Mouse (Mus musculus) midbrain, embryonic 16.5 days (tissue): ENCODE results near the gene Gal3st4. TPM values are rescaled to one million over a fixed set of nuclear protein-coding genes. Genes with fewer than 3 reads are reported as not detected.

Experiments
- ATAC-seq: fragments of 200-750 bp; cut with Nextera tagmentation; 2 replicates; pipeline ENCODE4 v1.8.0; 2017; ENCODE audit warnings: moderate TSS enrichment
- H3K27ac ChIP-seq: fragments of 300-500 bp; sonication (generic); 2 replicates; pipeline ENCODE4 v1.5.1; 2014; ENCODE audit warnings: mild to moderate bottlenecking, low read length, mixed read lengths
- H3K27me3 ChIP-seq: fragments of 300-500 bp; sonication (generic); 2 replicates; pipeline ENCODE4 v1.6.1; 2014; ENCODE audit warnings: low read depth, low read length, mixed read lengths; ENCODE audit not compliant: control insufficient read depth, insufficient read depth
- H3K36me3 ChIP-seq: fragments of 300-500 bp; sonication (generic); 2 replicates; pipeline ENCODE4 v1.6.1; 2014; ENCODE audit warnings: mild to moderate bottlenecking, low read length, moderate library complexity, mixed read lengths; ENCODE audit not compliant: control insufficient read depth, insufficient read depth
- H3K4me1 ChIP-seq: fragments of 300-500 bp; sonication (generic); 2 replicates; pipeline ENCODE4 v1.6.1; 2014; ENCODE audit warnings: mild to moderate bottlenecking, low read length, mixed read lengths; ENCODE audit not compliant: control insufficient read depth, insufficient read depth
- H3K4me2 ChIP-seq: fragments of 300-500 bp; sonication (generic); 2 replicates; pipeline ENCODE4 v1.6.1; 2014; ENCODE audit warnings: mild to moderate bottlenecking, low read length, mixed read lengths
- H3K4me3 ChIP-seq: fragments of 300-500 bp; sonication (generic); 2 replicates; pipeline ENCODE4 v1.5.1; 2014; ENCODE audit warnings: low read depth, mild to moderate bottlenecking, low read length, moderate library complexity, mixed read lengths
- H3K9ac ChIP-seq: fragments of 300-500 bp; sonication (generic); 2 replicates; pipeline ENCODE4 v1.6.1; 2014; ENCODE audit warnings: low read depth, low read length, mixed read lengths
- H3K9me3 ChIP-seq: fragments of 300-500 bp; sonication (generic); replicated peaks from 2 replicates; pipeline ENCODE4 v1.6.1; 2014; ENCODE audit warnings: mild to moderate bottlenecking, low read length, mixed read lengths; ENCODE audit not compliant: control insufficient read depth, poor library complexity, severe bottlenecking
- WGBS: fragments of 180-500 bp; shearing (Covaris S2); extraction: QIAGEN DNeasy Blood & Tissue Kit; methylation state at CpG from one replicate; pipeline ENCODE4 v1.1.7; 2014; 5-methylcytosine and 5-hydroxymethylcytosine counted together
- polyA plus RNA-seq: library from polyadenylated mRNA; unstranded; fragments of >200 nt; fragmentation: Nextera tagmentation; extraction: Ambion mirVana; gene quantifications from 2 replicates; pipeline ENCODE4 v1.2.1, GENCODE M21; 2015

Gal3st4 gene
- polyA plus RNA-seq, 1 experiment from 2014 or later, result 2.3 TPM

GRCm38 (mm10) chr5:138234224-138234623, 38.4 kb downstream of the Gal3st4 start:
- Histone ChIP-seq H3K27me3 (no peaks in the 10 kb centered on the region), H3K36me3 (no peaks in the 10 kb centered on the region), H3K4me2 (no peak overlapping the region), H3K27ac (no peak overlapping the region), H3K4me3 (no peak overlapping the region), H3K9me3 (no peaks in the 10 kb centered on the region), H3K4me1 (no peaks in the 10 kb centered on the region), H3K9ac (no peak overlapping the region)
- no peak for ATAC-seq

- H3K9me3 ChIP-seq, result no peaks in the 10 kb centered on the region
- no peak overlapping the region for H3K4me2 ChIP-seq
- H3K4me1 ChIP-seq, result no peaks in the 10 kb centered on the region
- no peaks in the 10 kb centered on the region for H3K27me3 ChIP-seq
- H3K9ac ChIP-seq, result no peak overlapping the region
- H3K36me3 ChIP-seq, result no peaks in the 10 kb centered on the region
- H3K4me3 ChIP-seq, result no peak overlapping the region
- ATAC-seq, result no peak
- 87% methylated on average over 2 of the region's 2 CpGs for WGBS
- no peak overlapping the region for H3K27ac ChIP-seq
Measured at GRCm38 (mm10) chr5:138233778-138234177, 38.9 kb downstream of the Gal3st4 start.

- H3K9ac ChIP-seq, result no peak overlapping the region
- WGBS, result 93% methylated on average over 3 of the region's 3 CpGs
- H3K27me3 ChIP-seq, result no peaks in the 10 kb centered on the region
- ATAC-seq, result no peak
- H3K27ac ChIP-seq, result no peak overlapping the region
- no peak overlapping the region for H3K4me2 ChIP-seq
- H3K9me3 ChIP-seq, result no peaks in the 10 kb centered on the region
- H3K36me3 ChIP-seq, result no peaks in the 10 kb centered on the region
- no peaks in the 10 kb centered on the region for H3K4me1 ChIP-seq
- H3K4me3 ChIP-seq, result no peak overlapping the region
Measured at GRCm38 (mm10) chr5:138229511-138229910, 43.1 kb downstream of the Gal3st4 start.

GRCm38 (mm10) chr5:138228026-138228425, 44.6 kb downstream of the Gal3st4 start:
- 67% methylated on average over 3 of the region's 3 CpGs for WGBS

GRCm38 (mm10) chr5:138227367-138227766, 45.3 kb downstream of the Gal3st4 start:
- Histone ChIP-seq H3K36me3 (no peaks in the 10 kb centered on the region), H3K4me3 (no peak overlapping the region), H3K4me1 (no peaks in the 10 kb centered on the region), H3K27me3 (no peaks in the 10 kb centered on the region), H3K4me2 (no peak overlapping the region), H3K27ac (no peak overlapping the region), H3K9me3 (no peaks in the 10 kb centered on the region), H3K9ac (no peak overlapping the region)
- WGBS, result 80% methylated on average over 2 of the region's 2 CpGs
- no peak for ATAC-seq

More at GRCm38 (mm10) chr5:138228026-138228425, 44.6 kb downstream of the Gal3st4 start:
- Histone ChIP-seq H3K9me3 (no peaks in the 10 kb centered on the region), H3K4me1 (no peaks in the 10 kb centered on the region), H3K27ac (no peak overlapping the region), H3K4me3 (no peak overlapping the region), H3K27me3 (no peaks in the 10 kb centered on the region), H3K9ac (no peak overlapping the region), H3K4me2 (no peak overlapping the region), H3K36me3 (no peaks in the 10 kb centered on the region)
- no peak for ATAC-seq

- Histone ChIP-seq H3K27me3 (no peaks in the 10 kb centered on the region), H3K9me3 (no peaks in the 10 kb centered on the region), H3K36me3 (no peaks in the 10 kb centered on the region), H3K4me1 (no peaks in the 10 kb centered on the region), H3K4me2 (no peak overlapping the region), H3K27ac (no peak overlapping the region), H3K4me3 (no peak overlapping the region), H3K9ac (no peak overlapping the region)
- ATAC-seq, result no peak
- WGBS, result 80% methylated on average over 4 of the region's 4 CpGs
Measured at GRCm38 (mm10) chr5:138226491-138226890, 46.1 kb downstream of the Gal3st4 start.

- 61% methylated on average over 2 of the region's 2 CpGs for WGBS
- Histone ChIP-seq H3K27me3 (no peaks in the 10 kb centered on the region), H3K4me3 (no peak within 1 kb of the TSS), H3K4me2 (no peak within 1 kb of the TSS), H3K27ac (no peak within 1 kb of the TSS), H3K9ac (no peak within 1 kb of the TSS), H3K9me3 (no peaks in the 10 kb centered on the region), H3K36me3 (no peaks in the 10 kb centered on the region), H3K4me1 (no peaks in the 10 kb centered on the region)
- ATAC-seq, result no peak
Measured at GRCm38 (mm10) chr5:138225700-138226099, 46.9 kb downstream of the Gal3st4 start, which contains the start of gene Nxpe5. Nxpe5 (plus strand) TSS chr5:138225898.

GRCm38 (mm10) chr5:138223287-138223686, 49.4 kb downstream of the Gal3st4 start:
- no peaks in the 10 kb centered on the region for H3K4me1 ChIP-seq
- no peaks in the 10 kb centered on the region for H3K27me3 ChIP-seq
- ATAC-seq, result no peak
- no peaks in the 10 kb centered on the region for H3K9me3 ChIP-seq
- 73% methylated on average over 3 of the region's 3 CpGs for WGBS
- no peak overlapping the region for H3K4me3 ChIP-seq
- H3K9ac ChIP-seq, result no peak overlapping the region
- no peaks in the 10 kb centered on the region for H3K36me3 ChIP-seq
- H3K27ac ChIP-seq, result no peak overlapping the region
- H3K4me2 ChIP-seq, result no peak overlapping the region

GRCm38 (mm10) chr5:138222111-138222510, 50.5 kb downstream of the Gal3st4 start:
- no peak overlapping the region for H3K4me2 ChIP-seq
- WGBS, result 24% methylated on average over 4 of the region's 4 CpGs

More at GRCm38 (mm10) chr5:138222111-138222510, 50.5 kb downstream of the Gal3st4 start:
- Histone ChIP-seq H3K9ac (no peak overlapping the region), H3K27me3 (no peaks in the 10 kb centered on the region), H3K36me3 (no peaks in the 10 kb centered on the region), H3K27ac (no peak overlapping the region), H3K4me3 (no peak overlapping the region), H3K4me1 (no peaks in the 10 kb centered on the region), H3K9me3 (no peaks in the 10 kb centered on the region)
- no peak for ATAC-seq
